Mouse (Mus musculus) v-Abl transformed pro-B cells (cell line): Measurements from ENCODE around the gene Znrd1.

Source experiments
- in situ Hi-C, 2 experiments: fragments of 400-800 bp; cut with MboI; formaldehyde crosslinking; loops; one replicate each; pipeline ENCODE4 v1.15.1; 2025; ENCODE audit not compliant: unreplicated experiment in 2 of 2

The Znrd1 gene

GRCm38 (mm10) chr17:36957999-36958743 lies at the start of gene Znrd1, which contains the start of gene Znrd1as:
Gene Znrd1 (minus strand): TSS chr17:36958559.
Gene Znrd1as (plus strand): TSS chr17:36958592.
- in situ Hi-C loops, result loop anchor here in 1 of 2 experiments (25.0 kb wide), 1 partner anchor 996 kb away; the partner anchor contains the start of gene Abcf1

- in situ Hi-C loops, result no loop called here
Measured at GRCm38 (mm10) chr17:37003366-37003765, 45.0 kb upstream of the Znrd1 start.

- in situ Hi-C loops, result no loop called here
Measured at GRCm38 (mm10) chr17:37002364-37003330, 44.3 kb upstream of the Znrd1 start.

GRCm38 (mm10) chr17:37000863-37001262 lies 42.5 kb upstream of the Znrd1 start, which contains the start of gene Zfp57:
Gene Zfp57 (plus strand): TSS chr17:37001163.
- in situ Hi-C loops, result no loop called here

- in situ Hi-C loops, result loop anchor here in 1 of 2 experiments (5.0 to 10.0 kb wide), 2 partner anchors 81 to 206 kb away; partner anchors contain the start of gene Olfr94
Measured at GRCm38 (mm10) chr17:36998477-36998876, 40.1 kb upstream of the Znrd1 start.

- in situ Hi-C loops, result loop anchor here in 1 of 2 experiments (5.0 to 10.0 kb wide), 2 partner anchors 80 to 208 kb away; partner anchors contain the start of gene Olfr94
Measured at GRCm38 (mm10) chr17:36997033-36997735, 38.8 kb upstream of the Znrd1 start.

GRCm38 (mm10) chr17:36995448-36995847 lies 37.1 kb upstream of the Znrd1 start:
- in situ Hi-C loops, result loop anchor here in 1 of 2 experiments (5.0 to 10.0 kb wide), 2 partner anchors 78 to 209 kb away; partner anchors contain the start of gene Olfr94

- in situ Hi-C loops, result loop anchor here (5.0 to 10.0 kb wide), 2 partner anchors 77 to 210 kb away; partner anchors contain the start of gene Olfr94 (in 1 of the 2)
Measured at GRCm38 (mm10) chr17:36994528-36994927, 36.2 kb upstream of the Znrd1 start.

- in situ Hi-C loops, result loop anchor here (5.0 to 10.0 kb wide), 2 partner anchors 77 to 211 kb away; partner anchors contain the start of gene Olfr94 (in 1 of the 2)
Measured at GRCm38 (mm10) chr17:36993770-36994325, 35.5 kb upstream of the Znrd1 start.

GRCm38 (mm10) chr17:36992336-36993104 lies 34.2 kb upstream of the Znrd1 start:
- in situ Hi-C loops, result loop anchor here (5.0 to 10.0 kb wide), 2 partner anchors 75 to 212 kb away; partner anchors contain the start of gene Olfr94 (in 1 of the 2)

- in situ Hi-C loops, result loop anchor here (5.0 to 10.0 kb wide), 2 partner anchors 73 to 214 kb away; partner anchors contain the start of gene Olfr94 (in 1 of the 2)
Measured at GRCm38 (mm10) chr17:36990630-36991029, 32.3 kb upstream of the Znrd1 start.

- in situ Hi-C loops, result no loop called here
Measured at GRCm38 (mm10) chr17:36989437-36989836, 31.1 kb upstream of the Znrd1 start, which contains the start of gene H2-M5. Gene H2-M5 (minus strand): TSS chr17:36989537.

GRCm38 (mm10) chr17:36988475-36988874 lies 30.1 kb upstream of the Znrd1 start:
- in situ Hi-C loops, result no loop called here

- in situ Hi-C loops, result no loop called here
Measured at GRCm38 (mm10) chr17:36982253-36983155, 24.1 kb upstream of the Znrd1 start.

GRCm38 (mm10) chr17:36981845-36982244 lies 23.5 kb upstream of the Znrd1 start:
- in situ Hi-C loops, result no loop called here

- in situ Hi-C loops, result no loop called here
Measured at GRCm38 (mm10) chr17:36981221-36981813, 23.0 kb upstream of the Znrd1 start, which contains the start of gene 2410137M14Rik. Gene 2410137M14Rik (minus strand): TSS chr17:36981237.

GRCm38 (mm10) chr17:36973271-36973787 lies 15.0 kb upstream of the Znrd1 start:
- in situ Hi-C loops, result loop anchor here in 1 of 2 experiments (25.0 kb wide), 1 partner anchor 1011 kb away; the partner anchor contains the start of gene Abcf1
